Mouse (Mus musculus) CH12.LX (cell line): Measurements from ENCODE around the gene Tmem214.

ENCODE experiments used
- MEF2A ChIP-seq: IDR thresholded peaks from 2 replicates; pipeline ENCODE4 v1.6.1; 2014; ENCODE audit warnings: low read depth, mild to moderate bottlenecking, inconsistent platforms, low read length, improper control_type of control experiment, borderline replicate concordance
- ZC3H11A ChIP-seq: IDR thresholded peaks from 2 replicates; pipeline ENCODE4 v1.6.1; 2012; ENCODE audit warnings: low read depth, mild to moderate bottlenecking, inconsistent platforms, low read length, improper control_type of control experiment

GRCm38 (mm10) chr5:30849891-30850555 is 17.8 kb upstream of the Tmem214 start:
- TF ChIP-seq MEF2A (no peak), ZC3H11A (no peak)
